Mouse (Mus musculus) hindbrain, embryonic 10.5 days (tissue): ENCODE measurements at regions not wholly inside any gene's neighbourhood (a gene's known extent, or its start where the extent isn't known, plus 50 kb on each side); places are given as distances from the start of the nearest gene placed in this dataset.

ENCODE experiments used
- DNase-seq: peaks from one replicate; pipeline ENCODE4 v3.0.0-alpha.2; 2017; ENCODE audit warnings: low spot score
- H3K27ac ChIP-seq: fragments of 300-500 bp; sonication (generic); 2 replicates; pipeline ENCODE4 v1.5.1; 2016; ENCODE audit warnings: mild to moderate bottlenecking, moderate library complexity
- H3K27me3 ChIP-seq: fragments of 300-500 bp; sonication (generic); 2 replicates; pipeline ENCODE4 v1.6.1; 2016; ENCODE audit warnings: mild to moderate bottlenecking; ENCODE audit not compliant: poor library complexity, insufficient read depth, severe bottlenecking
- H3K36me3 ChIP-seq: fragments of 300-500 bp; sonication (generic); 2 replicates; pipeline ENCODE4 v1.6.1; 2016; ENCODE audit warnings: mild to moderate bottlenecking, moderate library complexity
- H3K4me1 ChIP-seq: fragments of 300-500 bp; sonication (generic); replicated peaks from 2 replicates; pipeline ENCODE4 v1.6.1; 2016; ENCODE audit warnings: mild to moderate bottlenecking
- H3K4me3 ChIP-seq: fragments of 300-500 bp; sonication (generic); 2 replicates; pipeline ENCODE4 v1.5.1; 2016; ENCODE audit warnings: mild to moderate bottlenecking, moderate library complexity
- H3K9me3 ChIP-seq: fragments of 300-500 bp; sonication (generic); 2 replicates; pipeline ENCODE4 v1.6.1; 2016; ENCODE audit warnings: mild to moderate bottlenecking, moderate library complexity
- WGBS: fragments of 180-500 bp; shearing (Covaris S2); methylation state at CpG from one replicate; pipeline ENCODE4 v1.1.7; 2016; 5-methylcytosine and 5-hydroxymethylcytosine counted together

DNA sequence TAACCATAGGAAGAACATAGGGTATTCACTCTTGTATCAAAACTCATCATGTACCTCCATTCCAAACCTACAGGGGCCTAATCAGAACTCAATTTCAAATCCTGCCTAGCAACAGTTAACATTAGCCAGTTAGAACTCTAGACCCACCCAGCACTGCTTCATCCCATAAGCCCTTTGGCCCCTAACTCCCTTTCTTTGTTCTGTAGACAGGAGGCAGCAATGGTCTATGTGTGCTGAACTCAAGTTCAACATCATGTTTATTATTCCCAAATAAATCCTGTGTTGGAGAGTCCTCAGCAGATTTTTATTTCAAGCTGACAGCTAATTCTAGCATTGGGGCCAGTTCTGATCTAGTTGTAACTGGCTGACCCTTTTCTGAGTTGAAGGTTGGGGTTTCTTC is 112.2 kb downstream of the Ipo8 start:
- Histone ChIP-seq H3K4me3 (no peak overlapping the region), H3K4me1 (no peaks in the 10 kb centered on the region), H3K36me3 (no peaks in the 10 kb centered on the region), H3K9me3 (no peaks in the 10 kb centered on the region), H3K27ac (no peak overlapping the region), H3K27me3 (no peaks in the 10 kb centered on the region)
- no peak for DNase-seq

DNA sequence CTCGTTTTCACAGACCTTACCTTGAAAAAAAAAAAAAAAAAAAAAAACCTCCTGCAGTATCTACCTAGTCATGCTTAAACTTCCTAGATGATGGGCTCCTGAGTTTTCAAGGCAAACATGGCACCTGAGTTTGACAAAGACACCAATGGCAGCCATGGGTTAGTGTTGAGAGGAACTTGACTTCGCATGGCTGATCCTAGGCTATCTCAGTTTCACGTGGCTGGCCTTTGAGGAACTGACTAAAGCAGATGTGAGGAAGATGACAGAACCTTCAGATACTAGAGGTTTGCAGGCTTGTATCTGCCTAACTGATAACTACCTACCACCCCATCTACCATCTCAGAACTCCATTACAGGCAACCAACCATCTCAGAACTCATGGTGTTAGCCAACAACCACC is 120.9 kb downstream of the Ipo8 start:
- 88% methylated on average over 3 of the region's 3 CpGs for WGBS
- Histone ChIP-seq H3K4me1 (no peaks in the 10 kb centered on the region), H3K27ac (no peak overlapping the region), H3K4me3 (no peak overlapping the region), H3K9me3 (no peaks in the 10 kb centered on the region), H3K36me3 (no peaks in the 10 kb centered on the region), H3K27me3 (no peaks in the 10 kb centered on the region)
- DNase-seq = no peak

DNA sequence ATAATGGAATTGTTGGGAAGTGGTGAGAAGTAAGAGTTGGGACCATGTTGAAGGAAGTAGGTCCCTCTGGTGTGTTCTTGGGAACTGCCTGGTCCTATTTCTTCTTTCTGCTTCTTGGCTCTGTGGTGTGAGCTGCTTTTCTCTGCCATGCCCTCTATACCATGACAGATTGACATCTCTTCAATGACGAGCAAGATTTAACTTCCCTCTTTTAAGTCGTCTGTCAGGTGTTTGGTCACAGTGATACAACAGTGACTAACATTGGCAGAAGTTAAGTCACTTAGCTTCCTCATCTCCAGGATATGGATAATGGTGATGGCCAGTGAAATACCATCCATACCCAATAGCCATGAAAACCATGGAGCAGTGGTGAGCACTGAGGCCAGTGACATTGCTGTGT is 122.9 kb downstream of the Ipo8 start:
- WGBS = 80% methylated on average over 2 of the region's 2 CpGs
- H3K4me3 ChIP-seq = no peak overlapping the region
- H3K27me3 ChIP-seq = no peaks in the 10 kb centered on the region
- no peaks in the 10 kb centered on the region for H3K36me3 ChIP-seq
- H3K4me1 ChIP-seq = no peaks in the 10 kb centered on the region
- no peak for DNase-seq
- no peaks in the 10 kb centered on the region for H3K9me3 ChIP-seq
- no peak overlapping the region for H3K27ac ChIP-seq

DNA sequence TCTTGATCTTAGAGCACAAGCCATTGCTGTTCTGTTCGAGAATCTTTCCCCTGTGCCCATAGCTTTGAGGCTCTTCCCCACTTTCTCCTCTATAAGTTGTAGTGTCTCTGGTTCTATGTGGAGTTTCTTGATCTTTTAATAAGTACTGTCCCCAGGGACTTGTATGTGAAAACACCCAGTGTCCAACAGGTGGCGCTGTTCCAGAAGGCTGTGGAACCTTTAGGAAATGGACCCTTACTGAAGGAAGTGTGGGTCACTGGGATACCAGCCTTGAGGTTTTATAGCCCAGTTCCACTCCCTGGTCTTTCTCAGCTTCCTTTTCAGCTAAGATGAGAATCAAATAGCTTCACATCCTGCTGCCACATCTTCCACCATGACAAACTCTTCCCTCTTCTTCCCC is 125.6 kb downstream of the Ipo8 start:
- Histone ChIP-seq H3K27me3 (no peaks in the 10 kb centered on the region), H3K4me1 (no peaks in the 10 kb centered on the region), H3K36me3 (no peaks in the 10 kb centered on the region), H3K4me3 (no peak overlapping the region), H3K27ac (no peak overlapping the region), H3K9me3 (no peaks in the 10 kb centered on the region)
- 35% methylated on average over 2 of the region's 2 CpGs for WGBS
- peak; percentile 36 for DNase-seq

DNA sequence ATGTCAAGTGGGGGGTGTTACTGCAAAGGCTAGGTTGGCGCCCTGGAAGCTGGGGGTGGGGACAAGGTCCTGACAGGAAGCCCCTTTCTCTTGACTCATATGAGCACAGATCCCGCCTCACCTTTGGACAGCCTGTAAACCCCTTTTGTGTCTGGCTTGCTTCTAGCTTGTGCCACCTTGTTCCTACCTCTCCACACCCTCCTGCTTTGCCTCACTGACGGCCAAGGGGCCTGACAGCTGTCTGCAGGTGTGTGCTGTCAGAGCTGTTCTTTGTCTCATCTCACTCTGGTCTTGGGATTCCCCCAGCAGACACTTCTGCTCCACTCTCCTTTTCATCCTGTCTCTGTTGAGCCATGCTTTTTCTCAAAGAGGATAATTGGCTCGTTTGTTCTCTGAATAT is 137.9 kb downstream of the Ipo8 start:
- no peaks in the 10 kb centered on the region for H3K27me3 ChIP-seq
- WGBS = 47% methylated on average over 4 of the region's 4 CpGs
- no peaks in the 10 kb centered on the region for H3K4me1 ChIP-seq
- no peak overlapping the region for H3K4me3 ChIP-seq
- H3K27ac ChIP-seq = no peak overlapping the region
- no peaks in the 10 kb centered on the region for H3K9me3 ChIP-seq
- no peaks in the 10 kb centered on the region for H3K36me3 ChIP-seq
- DNase-seq = no peak

DNA sequence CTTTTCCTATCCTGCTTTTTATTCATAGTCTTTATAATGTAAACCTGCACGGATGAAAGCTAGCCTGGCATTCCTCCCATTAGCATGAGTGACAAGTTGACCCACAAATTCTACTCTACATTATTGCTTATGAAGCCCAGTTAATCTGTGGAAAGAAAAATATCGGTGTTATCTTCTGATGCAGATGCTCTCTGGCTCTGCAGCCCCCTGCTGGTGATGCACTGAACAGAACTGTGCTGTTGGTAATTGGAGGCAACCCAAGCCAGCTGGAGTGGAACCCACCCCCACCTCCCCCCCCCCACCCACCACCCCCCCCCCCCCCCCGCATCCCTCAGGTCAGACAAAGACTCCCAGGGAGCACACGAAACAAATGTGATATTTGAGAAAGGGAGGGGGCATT is 143.5 kb downstream of the Ipo8 start:
- Histone ChIP-seq H3K27ac (no peak overlapping the region), H3K36me3 (no peaks in the 10 kb centered on the region), H3K4me1 (no peaks in the 10 kb centered on the region), H3K4me3 (no peak overlapping the region), H3K9me3 (no peaks in the 10 kb centered on the region), H3K27me3 (no peaks in the 10 kb centered on the region)
- DNase-seq = peak; percentile 59
- 33% methylated on average over 4 of the region's 4 CpGs for WGBS

GRCm38 (mm10) chr6:148660152-148660551 is 171.1 kb downstream of the Ipo8 start:
- H3K27me3 ChIP-seq = no peaks in the 10 kb centered on the region
- H3K4me3 ChIP-seq = no peak overlapping the region
- H3K4me1 ChIP-seq = peaks cover 5% of the 10 kb centered on the region; the same call in 1 of the 2 replicates
- DNase-seq = no peak
- no peaks in the 10 kb centered on the region for H3K36me3 ChIP-seq
- no peaks in the 10 kb centered on the region for H3K9me3 ChIP-seq
- 86% methylated on average over 2 of the region's 2 CpGs for WGBS
- H3K27ac ChIP-seq = no peak overlapping the region

DNA sequence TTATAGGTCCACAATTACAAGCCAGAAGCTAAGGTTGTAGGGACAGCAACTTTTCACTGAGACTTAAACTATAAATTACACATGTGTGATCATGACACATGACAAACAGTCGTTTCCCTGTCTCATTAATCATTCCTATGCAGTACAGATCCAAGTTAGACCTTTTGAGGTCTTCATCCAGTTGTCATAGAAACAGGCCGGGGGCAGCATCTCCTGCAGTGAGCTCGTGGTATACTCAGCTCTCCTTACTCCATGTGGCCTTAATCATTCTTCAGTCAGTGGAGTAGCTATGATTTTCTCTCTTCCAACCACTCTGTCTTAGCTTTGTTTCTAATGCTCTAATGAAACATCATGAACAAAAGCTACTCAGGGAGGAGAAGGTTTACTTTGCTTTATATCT is 178.1 kb downstream of the Ipo8 start:
- Histone ChIP-seq H3K27ac (no peak overlapping the region), H3K4me3 (no peak overlapping the region), H3K36me3 (no peaks in the 10 kb centered on the region), H3K27me3 (no peaks in the 10 kb centered on the region), H3K9me3 (no peaks in the 10 kb centered on the region), H3K4me1 (0 out of 2 replicates have a peak, but pooled peaks cover 2% of the 10 kb centered on the region)
- 52% methylated on average over 3 of the region's 3 CpGs for whole genome bisulfite sequencing
- DNase-seq = no peak

DNA sequence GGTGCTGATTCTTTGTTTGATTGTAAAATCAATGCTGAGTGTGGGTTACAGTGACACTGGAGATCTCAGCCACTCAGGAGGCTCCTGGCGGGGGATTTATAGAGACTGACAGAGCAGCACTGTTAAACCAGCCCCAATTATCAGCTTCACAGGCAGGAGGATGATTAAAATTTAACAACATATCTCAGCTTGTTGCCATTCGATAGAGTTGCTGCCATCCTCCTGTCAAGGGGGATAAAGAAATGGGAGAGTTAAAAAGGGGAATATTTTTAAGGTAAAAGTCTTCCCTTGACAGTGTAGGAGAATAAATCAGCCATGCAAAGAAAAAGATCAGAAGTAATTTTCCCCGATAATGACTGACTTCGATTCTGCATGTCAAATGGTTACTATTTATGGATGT is 178.8 kb downstream of the Ipo8 start:
- WGBS = 82% methylated on average over 4 of the region's 4 CpGs
- no peaks in the 10 kb centered on the region for H3K27me3 ChIP-seq
- no peaks in the 10 kb centered on the region for H3K9me3 ChIP-seq
- H3K36me3 ChIP-seq = no peaks in the 10 kb centered on the region
- no peak overlapping the region for H3K4me3 ChIP-seq
- H3K4me1 ChIP-seq = 0 out of 2 replicates have a peak, but pooled peaks cover 2% of the 10 kb centered on the region
- DNase-seq = no peak
- no peak overlapping the region for H3K27ac ChIP-seq

- DNase-seq = no peak
- H3K27ac ChIP-seq = no peak overlapping the region
- no peak overlapping the region for H3K4me3 ChIP-seq
- WGBS = 79% methylated on average over 2 of the region's 2 CpGs
- no peaks in the 10 kb centered on the region for H3K36me3 ChIP-seq
- no peaks in the 10 kb centered on the region for H3K9me3 ChIP-seq
- no peaks in the 10 kb centered on the region for H3K27me3 ChIP-seq
- 0 out of 2 replicates have a peak, but pooled peaks cover 2% of the 10 kb centered on the region for H3K4me1 ChIP-seq
Measured at GRCm38 (mm10) chr6:148647423-148648390, 183.6 kb downstream of the Ipo8 start.

DNA sequence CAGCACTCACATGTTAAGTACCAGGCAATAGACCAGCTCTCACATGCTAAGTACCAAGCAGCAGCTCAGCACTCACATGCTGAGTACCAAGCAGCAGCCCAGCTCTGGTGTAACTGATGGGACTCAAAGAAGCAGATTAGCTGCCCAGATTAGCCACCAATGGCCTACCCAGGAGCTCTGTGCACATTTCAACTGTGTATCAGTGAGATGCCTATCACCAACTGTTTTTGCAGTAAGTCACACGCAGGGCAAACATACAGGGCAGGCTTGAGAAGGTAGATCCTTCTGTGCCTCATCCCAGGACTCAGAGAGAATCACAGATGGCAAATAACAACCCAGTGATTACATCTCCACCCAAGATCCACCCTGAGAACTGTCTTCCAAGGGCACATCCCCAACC is 190.7 kb downstream of the Ipo8 start:
- WGBS = 82% methylated on average over 1 of the region's 1 CpGs

GRCm38 (mm10) chr6:148634148-148634547 is 190.0 kb upstream of the Tmtc1 start:
- 88% methylated on average over 2 of the region's 2 CpGs for WGBS
- Histone ChIP-seq H3K4me1 (no peaks in the 10 kb centered on the region), H3K27me3 (no peaks in the 10 kb centered on the region), H3K9me3 (no peaks in the 10 kb centered on the region), H3K27ac (no peak overlapping the region), H3K36me3 (no peaks in the 10 kb centered on the region), H3K4me3 (no peak overlapping the region)
- DNase-seq = no peak

More for the DNA sequence above, 190.7 kb downstream of the Ipo8 start:
- DNase-seq = no peak
- Histone ChIP-seq H3K27ac (no peak overlapping the region), H3K9me3 (no peaks in the 10 kb centered on the region), H3K4me1 (no peaks in the 10 kb centered on the region), H3K36me3 (no peaks in the 10 kb centered on the region), H3K27me3 (no peaks in the 10 kb centered on the region), H3K4me3 (no peak overlapping the region)

DNA sequence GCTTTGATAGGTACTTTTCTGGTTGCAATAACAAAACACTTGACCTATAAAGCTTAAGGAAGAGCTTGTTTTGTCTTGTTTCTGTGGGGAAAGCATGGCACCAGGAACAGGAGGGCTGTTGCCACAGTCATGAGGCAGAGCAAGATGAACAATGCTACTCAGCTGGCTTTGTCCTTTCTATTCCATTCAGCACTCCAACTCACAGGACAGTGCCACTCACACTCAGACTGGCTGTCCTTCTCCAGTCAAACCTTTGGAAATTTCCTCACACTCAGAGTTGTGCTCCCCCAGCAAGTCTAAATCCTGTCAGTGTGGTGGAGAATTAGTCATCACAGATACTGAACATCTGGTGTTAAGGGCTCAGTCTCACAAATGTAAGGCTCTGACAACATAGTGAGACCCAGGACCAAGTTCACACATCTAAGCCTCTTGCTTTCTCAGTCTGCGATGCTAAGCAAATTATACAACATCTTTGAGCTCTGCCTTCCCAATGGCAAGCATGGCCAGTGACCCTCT is 183.0 kb upstream of the Tmtc1 start:
- Histone ChIP-seq H3K27me3 (no peaks in the 10 kb centered on the region), H3K9me3 (no peaks in the 10 kb centered on the region), H3K4me1 (no peaks in the 10 kb centered on the region), H3K27ac (no peak overlapping the region), H3K4me3 (no peak overlapping the region), H3K36me3 (no peaks in the 10 kb centered on the region)
- WGBS = 100% methylated on average over 1 of the region's 1 CpGs
- no peak for DNase-seq
